Mouse (Mus musculus) CH12.LX (cell line): ENCODE data around the gene Vps11.

ENCODE experiments used
- CTCF ChIP-seq, 2 experiments: IDR thresholded peaks in 1 of 2; conservative IDR thresholded peaks in 1 of 2; 2 replicates each; pipeline ENCODE4 v1.5.1; 2011 to 2012; ENCODE audit warnings: low read depth in 2 of 2, low read length in 2 of 2, improper control_type of control experiment in 1 of 2, inconsistent platforms in 1 of 2, mild to moderate bottlenecking in 1 of 2, moderate library complexity in 1 of 2
- EP300 ChIP-seq: IDR thresholded peaks from 2 replicates; pipeline ENCODE4 v1.6.1; 2011; ENCODE audit warnings: low read length, improper control_type of control experiment
- NELFE ChIP-seq: IDR thresholded peaks from 2 replicates; pipeline ENCODE4 v1.6.1; 2011; ENCODE audit warnings: low read depth, low read length, improper control_type of control experiment
- POLR2A ChIP-seq: IDR thresholded peaks from 2 replicates; pipeline ENCODE4 v1.6.1; 2011; ENCODE audit warnings: low read depth, mild to moderate bottlenecking, improper control_type of control experiment, low read length
- UBTF ChIP-seq: IDR thresholded peaks from 2 replicates; pipeline ENCODE4 v1.6.1; 2012; ENCODE audit warnings: low read depth, mild to moderate bottlenecking, inconsistent platforms, low read length, improper control_type of control experiment, moderate library complexity

DNA sequence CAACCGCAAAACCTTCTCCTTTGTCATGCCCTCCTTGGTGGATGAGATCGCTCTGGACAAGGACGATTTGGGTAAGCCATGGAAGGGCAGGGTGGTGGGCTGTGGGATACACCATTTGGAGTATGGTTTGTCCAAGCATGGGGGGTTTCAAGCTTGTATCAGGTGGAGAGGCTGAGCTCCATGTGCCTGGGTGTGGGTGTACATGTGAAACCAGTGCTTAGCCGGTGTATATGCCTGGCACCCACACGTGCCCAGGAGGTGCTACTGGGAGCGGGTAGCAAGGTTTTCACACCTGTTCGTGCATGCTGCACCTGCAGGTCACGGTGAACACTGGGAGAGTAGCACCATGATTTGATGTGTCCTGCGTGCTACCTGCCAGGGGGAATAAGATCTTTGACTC, 37.1 kb upstream of the Vps11 start:
- TF ChIP-seq CTCF (conservative IDR thresholded peaks at IDR 0.05 in 1 of 2, IDR thresholded peaks at IDR 0.05 in 1 of 2; ENCODE audit: low read depth in 2 of 2, low read length in 2 of 2) (no peak), EP300 (no peak), POLR2A (no peak), NELFE (no peak), UBTF (no peak)
